Mouse (Mus musculus): ENCODE data around the gene Timm13. TPM values are rescaled to one million over a fixed set of nuclear protein-coding genes. Genes with fewer than 3 reads are reported as not detected.

Timm13 gene
- 100 to 1,000 TPM; 120 to 153 TPM for total RNA-seq (2021)

GRCm38 (mm10) chr10:80900318-80901247 lies at the start of gene Timm13:
TSS of gene Timm13 (minus strand) at chr10:80900969.
- intact Hi-C loops (cut with DNase I) = no loop called here
- peak; percentile 99 for DNase-seq (ENCODE audit: low spot score in 2 of 2)

GRCm38 (mm10) chr10:80950314-80950713 lies 49.5 kb upstream of the Timm13 start:
- no peak for DNase-seq (ENCODE audit: low spot score in 2 of 2)
- intact Hi-C loops (cut with DNase I) = no loop called here

GRCm38 (mm10) chr10:80949081-80949480 lies 48.3 kb upstream of the Timm13 start:
- no peak for DNase-seq (ENCODE audit: low spot score in 2 of 2)
- intact Hi-C loops (cut with DNase I) = no loop called here

GRCm38 (mm10) chr10:80948570-80948969 lies 47.8 kb upstream of the Timm13 start:
- intact Hi-C loops (cut with DNase I) = no loop called here
- DNase-seq (ENCODE audit: low spot score in 2 of 2) = no peak

- intact Hi-C loops (cut with DNase I) = no loop called here
Measured at GRCm38 (mm10) chr10:80947802-80948201, 47.0 kb upstream of the Timm13 start.

GRCm38 (mm10) chr10:80946684-80947437 lies 46.1 kb upstream of the Timm13 start:
- intact Hi-C loops (cut with DNase I) = no loop called here
- no peak for DNase-seq (ENCODE audit: low spot score in 2 of 2)

More at GRCm38 (mm10) chr10:80947802-80948201, 47.0 kb upstream of the Timm13 start:
- DNase-seq (ENCODE audit: low spot score in 2 of 2) = no peak

GRCm38 (mm10) chr10:80944231-80944630 lies 43.5 kb upstream of the Timm13 start:
- DNase-seq (ENCODE audit: low spot score in 2 of 2) = no peak
- intact Hi-C loops (cut with DNase I) = no loop called here

GRCm38 (mm10) chr10:80943701-80944100 lies 42.9 kb upstream of the Timm13 start:
- DNase-seq (ENCODE audit: low spot score in 2 of 2) = no peak
- intact Hi-C loops (cut with DNase I) = no loop called here

GRCm38 (mm10) chr10:80942919-80943318 lies 42.1 kb upstream of the Timm13 start:
- intact Hi-C loops (cut with DNase I) = no loop called here
- no peak for DNase-seq (ENCODE audit: low spot score in 2 of 2)

GRCm38 (mm10) chr10:80940988-80941347 lies 40.2 kb upstream of the Timm13 start:
- intact Hi-C loops (cut with DNase I) = no loop called here
- no peak for DNase-seq (ENCODE audit: low spot score in 2 of 2)

GRCm38 (mm10) chr10:80940320-80940987 lies 39.7 kb upstream of the Timm13 start:
- intact Hi-C loops (cut with DNase I) = no loop called here
- no peak for DNase-seq (ENCODE audit: low spot score in 2 of 2)

GRCm38 (mm10) chr10:80939671-80940070 lies 38.9 kb upstream of the Timm13 start:
- DNase-seq (ENCODE audit: low spot score in 2 of 2) = peak; percentile 69 to 83

GRCm38 (mm10) chr10:80938831-80939550 lies 38.2 kb upstream of the Timm13 start:
- intact Hi-C loops (cut with DNase I) = no loop called here
- DNase-seq (ENCODE audit: low spot score in 2 of 2) = no peak

More at GRCm38 (mm10) chr10:80939671-80940070, 38.9 kb upstream of the Timm13 start:
- intact Hi-C loops (cut with DNase I) = no loop called here

GRCm38 (mm10) chr10:80937646-80938045 lies 36.9 kb upstream of the Timm13 start:
- DNase-seq (ENCODE audit: low spot score in 2 of 2) = no peak
- intact Hi-C loops (cut with DNase I) = no loop called here

GRCm38 (mm10) chr10:80936810-80937164 lies 36.0 kb upstream of the Timm13 start:
- no peak for DNase-seq (ENCODE audit: low spot score in 2 of 2)
- intact Hi-C loops (cut with DNase I) = no loop called here

- intact Hi-C loops (cut with DNase I) = no loop called here
- DNase-seq (ENCODE audit: low spot score in 2 of 2) = peak in 1 of 2 experiments; percentile 28
Measured at GRCm38 (mm10) chr10:80936135-80936809, 35.5 kb upstream of the Timm13 start.

- no peak for DNase-seq (ENCODE audit: low spot score in 2 of 2)
- intact Hi-C loops (cut with DNase I) = no loop called here
Measured at GRCm38 (mm10) chr10:80935698-80936097, 34.9 kb upstream of the Timm13 start.

- intact Hi-C loops (cut with DNase I) = no loop called here
- no peak for DNase-seq (ENCODE audit: low spot score in 2 of 2)
Measured at GRCm38 (mm10) chr10:80935241-80935640, 34.5 kb upstream of the Timm13 start.

All from left cerebral cortex, postnatal 36 days (tissue).